Mouse (Mus musculus) myocyte (in vitro differentiated cells): ENCODE measurements at regions not wholly inside any gene's neighbourhood (a gene's known extent, or its start where the extent isn't known, plus 50 kb on each side); places are given as distances from the start of the nearest gene placed in this dataset.

Source experiments
- H3K27me3 ChIP-seq: one replicate; pipeline ENCODE4 v1.6.1; 2011; ENCODE audit not compliant: control insufficient read depth, insufficient read depth, insufficient read length
- H3K36me3 ChIP-seq: one replicate; pipeline ENCODE4 v1.6.1; 2011; ENCODE audit not compliant: control insufficient read depth, insufficient read depth
- H3K4me2 ChIP-seq: one replicate; pipeline ENCODE4 v1.6.1; 2011; ENCODE audit warnings: low read depth, control low read depth
- H3K4me3 ChIP-seq: one replicate; pipeline ENCODE4 v1.5.1; 2011; ENCODE audit warnings: mild to moderate bottlenecking, control low read depth, moderate library complexity
- H3K79me2 ChIP-seq: one replicate; pipeline ENCODE4 v1.6.1; 2011; ENCODE audit not compliant: control insufficient read depth, insufficient read depth
- H3ac ChIP-seq: one replicate; pipeline ENCODE4 v1.6.1; 2011; ENCODE audit not compliant: control insufficient read depth, insufficient read length
- CEBPB ChIP-seq: IDR thresholded peaks from 2 replicates; pipeline ENCODE4 v1.6.1; 2011; ENCODE audit warnings: mild to moderate bottlenecking, moderate library complexity; ENCODE audit not compliant: poor library complexity, insufficient read depth, severe bottlenecking
- E2F4 ChIP-seq: IDR thresholded peaks from one replicate; pipeline ENCODE4 v1.6.1; 2011; ENCODE audit warnings: mild to moderate bottlenecking, control low read depth, moderate library complexity; ENCODE audit not compliant: insufficient read depth
- MAX ChIP-seq: IDR thresholded peaks from one replicate; pipeline ENCODE4 v1.6.1; 2011; ENCODE audit warnings: low read depth, mild to moderate bottlenecking, control low read depth
- MYOD1 ChIP-seq, 3 experiments: IDR thresholded peaks; one replicate each; pipeline ENCODE4 v1.6.1; 2011; ENCODE audit warnings: control low read depth in 2 of 3, low read depth in 2 of 3, mild to moderate bottlenecking in 2 of 3, moderate library complexity in 1 of 3; ENCODE audit not compliant: insufficient read length in 2 of 3, control insufficient read depth in 1 of 3
- MYOG ChIP-seq, 3 experiments: IDR thresholded peaks; one replicate each; pipeline ENCODE4 v1.6.1; 2011; ENCODE audit warnings: control low read depth in 2 of 3, low read depth in 2 of 3, mild to moderate bottlenecking in 2 of 3; ENCODE audit not compliant: insufficient read length in 2 of 3, control insufficient read depth in 1 of 3, insufficient read depth in 1 of 3
- POLR2A ChIP-seq: IDR thresholded peaks from one replicate; pipeline ENCODE4 v1.6.1; 2011; ENCODE audit warnings: low read depth, mild to moderate bottlenecking, control low read depth, moderate library complexity; ENCODE audit not compliant: insufficient read length
- POLR2AphosphoS2 ChIP-seq: IDR thresholded peaks from one replicate; pipeline ENCODE4 v1.6.1; 2011; ENCODE audit warnings: low read depth, control low read depth; ENCODE audit not compliant: insufficient read length
- REST ChIP-seq: IDR thresholded peaks from one replicate; pipeline ENCODE4 v1.6.1; 2011; ENCODE audit warnings: mild to moderate bottlenecking, control low read depth, moderate library complexity; ENCODE audit not compliant: insufficient read depth, insufficient read length
- SRF ChIP-seq: IDR thresholded peaks from one replicate; pipeline ENCODE4 v1.6.1; 2011; ENCODE audit warnings: low read depth; ENCODE audit not compliant: control insufficient read depth, insufficient read length
- TCF12 ChIP-seq: IDR thresholded peaks from one replicate; pipeline ENCODE4 v1.6.1; 2011; ENCODE audit warnings: mild to moderate bottlenecking, control low read depth; ENCODE audit not compliant: poor library complexity, insufficient read depth, severe bottlenecking
- TCF3 ChIP-seq: IDR thresholded peaks from one replicate; pipeline ENCODE4 v1.6.1; 2011; ENCODE audit warnings: low read depth, control low read depth; ENCODE audit not compliant: insufficient read length
- USF1 ChIP-seq: IDR thresholded peaks from one replicate; pipeline ENCODE4 v1.6.1; 2011; ENCODE audit warnings: low read depth, mild to moderate bottlenecking, control low read depth, moderate library complexity

- Histone ChIP-seq H3K4me2 (peak overlapping the region; percentile 28), H3K79me2 (no peaks in the 10 kb centered on the region), H3ac (no peak overlapping the region), H3K4me3 (no peak overlapping the region), H3K27me3 (no peaks in the 10 kb centered on the region), H3K36me3 (no peaks in the 10 kb centered on the region)
- no peak for TF ChIP-seq POLR2AphosphoS2
- TF ChIP-seq TCF12 = no peak
- TF ChIP-seq USF1 = peak; percentile 69
Observed at GRCm38 (mm10) chr10:51956493-51956892, 65.8 kb upstream of the Vgll2 start.

DNA sequence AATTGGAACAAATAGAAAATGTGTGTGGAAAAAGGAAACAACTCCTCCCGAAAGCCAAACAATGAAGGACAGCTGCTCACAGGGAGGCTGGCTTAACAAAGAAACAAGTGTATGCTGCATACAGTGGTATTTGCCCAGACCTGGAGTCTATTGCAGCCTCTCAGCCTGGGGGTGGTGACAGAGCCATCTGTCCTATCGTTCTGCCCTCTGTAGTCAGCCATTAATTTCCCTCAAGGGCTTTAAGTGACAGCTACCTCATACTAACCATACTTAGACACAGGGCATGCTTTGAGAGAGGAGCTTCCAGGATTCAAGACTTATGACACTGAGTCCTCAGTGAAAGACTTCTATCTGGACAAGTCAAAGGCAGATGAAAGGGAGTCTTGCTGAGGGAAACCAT is 60.8 kb upstream of the Vgll2 start:
- H3K4me2 ChIP-seq = peak overlapping the region; percentile 43
- H3K36me3 ChIP-seq = no peaks in the 10 kb centered on the region
- no peak overlapping the region for H3ac ChIP-seq
- H3K79me2 ChIP-seq = no peaks in the 10 kb centered on the region
- no peaks in the 10 kb centered on the region for H3K27me3 ChIP-seq
- H3K4me3 ChIP-seq = no peak overlapping the region
- TF ChIP-seq USF1 (no peak), POLR2A (no peak), TCF12 (peak; percentile 50), TCF3 (peak; percentile 29), MAX (no peak), SRF (no peak), CEBPB (0 out of 2 replicates have a peak, but pooled peaks have one; percentile 8), REST (no peak), MYOG (IDR thresholded peaks at IDR 0.05; ENCODE audit: control insufficient read depth in 1 of 3, insufficient read depth in 1 of 3, insufficient read length in 2 of 3, low read depth in 2 of 3) (peak in 2 of 3 experiments; percentile 80 to 81), MYOD1 (IDR thresholded peaks at IDR 0.05; ENCODE audit: control insufficient read depth in 1 of 3, insufficient read length in 2 of 3, low read depth in 2 of 3) (peak; percentile 3 to 84 (median 65)), E2F4 (no peak), POLR2AphosphoS2 (no peak)

- Histone ChIP-seq H3K4me3 (no peak overlapping the region), H3K27me3 (no peaks in the 10 kb centered on the region), H3K79me2 (no peaks in the 10 kb centered on the region), H3ac (no peak overlapping the region), H3K4me2 (no peak overlapping the region), H3K36me3 (no peaks in the 10 kb centered on the region)
- TF ChIP-seq POLR2A = no peak
- TF ChIP-seq REST = no peak
- TF ChIP-seq E2F4 = no peak
- no peak for TF ChIP-seq USF1
- TF ChIP-seq MYOG (IDR thresholded peaks at IDR 0.05; ENCODE audit: control insufficient read depth in 1 of 3, insufficient read depth in 1 of 3, insufficient read length in 2 of 3, low read depth in 2 of 3) = no peak
Observed at GRCm38 (mm10) chr10:51963671-51964070, 58.6 kb upstream of the Vgll2 start.

- Histone ChIP-seq H3ac (no peak overlapping the region), H3K4me3 (no peak overlapping the region), H3K79me2 (no peaks in the 10 kb centered on the region), H3K36me3 (no peaks in the 10 kb centered on the region), H3K4me2 (no peak overlapping the region), H3K27me3 (no peaks in the 10 kb centered on the region)
- TF ChIP-seq TCF12 = no peak
- no peak for TF ChIP-seq POLR2AphosphoS2
- no peak for TF ChIP-seq CEBPB
- no peak for TF ChIP-seq REST
- TF ChIP-seq MYOG (IDR thresholded peaks at IDR 0.05; ENCODE audit: control insufficient read depth in 1 of 3, insufficient read depth in 1 of 3, insufficient read length in 2 of 3, low read depth in 2 of 3) = no peak
- TF ChIP-seq E2F4 = no peak
Observed at GRCm38 (mm10) chr10:51970113-51970512, 52.2 kb upstream of the Vgll2 start.
